In the genomic region with DNA sequence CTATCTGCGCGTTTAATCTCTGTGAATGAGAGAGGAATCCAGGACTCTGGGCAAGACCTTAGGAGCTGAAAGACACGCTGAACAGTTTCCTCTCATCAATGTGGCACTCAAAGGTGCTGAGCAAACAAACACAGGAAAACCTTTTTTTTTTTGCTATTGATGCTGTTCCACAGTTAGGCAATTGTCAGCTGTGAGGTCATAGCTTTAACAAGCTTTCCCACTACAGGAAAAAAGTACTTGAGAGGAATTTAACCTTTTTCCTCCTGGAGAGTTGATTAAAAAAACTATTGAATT, we compare ENCODE assay signal across 9 mouse cellular contexts.
DNase-seq lines count a peak whose midpoint lies in the region; ATAC-seq and TF ChIP-seq lines count a peak whose summit lies in the region.
"Had no signal": no experiment of that assay in that cellular context is flagged by ENCODE, and none has a peak within 500 bp of the region (broad histone marks: within the 10 kb centered on the region; RNA-seq: fewer than 3 reads in every experiment).

No protein-coding gene starts in this region.

- H3K4me1 ChIP-seq in cerebellum, adult 2 months (ENCODE audit: control insufficient read depth, insufficient read depth, low read length): peaks cover 13% of the 10 kb centered on the region
- H3K4me1 ChIP-seq in heart, embryonic 16.5 days (ENCODE audit: control insufficient read depth, insufficient read depth, low read length): peaks cover 21% of the 10 kb centered on the region

- peak in 1 of 2 experiments; percentile 40 for DNase-seq in cerebellum, adult 2 months
- DNase-seq in 3T3-L1 (ENCODE audit: low read depth, low spot score): peak; percentile 50
- peak; percentile 54 for DNase-seq in lung, postnatal 36 days
- no peak for DNase-seq in spleen, postnatal 36 days (ENCODE audit: low spot score in 2 of 2)
- no peak for DNase-seq in adrenal gland, adult 18-20 months (ENCODE audit: low spot score in 2 of 2)
- DNase-seq in layer of hippocampus, postnatal 14 days (ENCODE audit: low spot score in 2 of 2): no peak
- DNase-seq: thymus, postnatal 25 days had no signal

- peak overlapping the region; percentile 51 for H3K4me2 ChIP-seq in heart, embryonic 16.5 days (ENCODE audit: low read depth, low read length)

- no peaks in the 10 kb centered on the region for H3K36me3 ChIP-seq in heart, embryonic 16.5 days (ENCODE audit: control insufficient read depth, insufficient read depth)

- no peak for TF ChIP-seq CTCF in cerebellum, adult 2 months (IDR thresholded peaks at IDR 0.05; ENCODE audit: borderline replicate concordance, insufficient read depth, low read depth, low read length)

- H3K27ac ChIP-seq in cerebellum, adult 2 months (ENCODE audit: insufficient read depth, low read length): peak overlapping the region; percentile 35; the same call in 1 of the 2 replicates
- H3K27ac ChIP-seq in heart, embryonic 16.5 days (ENCODE audit: low read length): no peak overlapping the region

- no peaks in the 10 kb centered on the region for H3K27me3 ChIP-seq in cerebellum, adult 2 months (ENCODE audit: control insufficient read depth, insufficient read depth, low read length)
- H3K27me3 ChIP-seq in heart, embryonic 16.5 days (ENCODE audit: control insufficient read depth, insufficient read depth, low read length): no peaks in the 10 kb centered on the region

- 45% methylated on average over 3 of the region's 3 CpGs for WGBS in cerebellum, adult 2 months
- WGBS in heart, embryonic 16.5 days: 28% methylated on average over 3 of the region's 3 CpGs

- H3K9me3 ChIP-seq in heart, embryonic 16.5 days (replicated peaks; ENCODE audit: control insufficient read depth, low read length): no peaks in the 10 kb centered on the region

- H3K9ac ChIP-seq in heart, embryonic 16.5 days (ENCODE audit: low read length): no peak overlapping the region

- no peak overlapping the region for H3K4me3 ChIP-seq in cerebellum, adult 2 months (replicated peaks; ENCODE audit: insufficient read depth, low read depth, low read length)
- H3K4me3 ChIP-seq in heart, embryonic 16.5 days (ENCODE audit: low read length): no peak overlapping the region

- ATAC-seq in cerebellum, adult (ENCODE audit: insufficient number of reproducible peaks, low FRiP score, low TSS enrichment): no peak
- ATAC-seq in heart, embryonic 16.5 days (replicated peaks; ENCODE audit: extremely low read depth, insufficient read depth, low FRiP score): no peak

- no peak for TF ChIP-seq POLR2A in cerebellum, adult 2 months (IDR thresholded peaks at IDR 0.05; ENCODE audit: borderline replicate concordance, insufficient read depth, low read length)

Comparison
In these comparisons a context has a peak if more than half of its experiments do, and no peak if none do; other contexts are left out.
1. DNase-seq: peak in 3T3-L1 (single experiment) and lung, postnatal 36 days (single experiment); none in spleen, postnatal 36 days (0 of 2), adrenal gland, adult 18-20 months (0 of 2) and layer of hippocampus, postnatal 14 days (0 of 2).